Mouse (Mus musculus) liver, embryonic 12.5 days (tissue): ENCODE results near the gene Ebpl. TPM values are rescaled to one million over a fixed set of nuclear protein-coding genes. Genes with fewer than 3 reads are reported as not detected.

ENCODE experiments used
- ATAC-seq: fragments of 200-750 bp; cut with Nextera tagmentation; 2 replicates; pipeline ENCODE4 v1.8.0; 2017; ENCODE audit warnings: moderate number of reproducible peaks, mild to moderate bottlenecking, moderate library complexity
- H3K27ac ChIP-seq: fragments of 300-500 bp; sonication (generic); 2 replicates; pipeline ENCODE4 v1.5.1; 2016; ENCODE audit warnings: mild to moderate bottlenecking
- H3K27me3 ChIP-seq: fragments of 300-500 bp; sonication (generic); replicated peaks from 2 replicates; pipeline ENCODE4 v1.6.1; 2016; ENCODE audit warnings: mild to moderate bottlenecking, moderate library complexity
- H3K36me3 ChIP-seq: fragments of 300-500 bp; sonication (generic); 2 replicates; pipeline ENCODE4 v1.6.1; 2016; ENCODE audit warnings: mild to moderate bottlenecking, moderate library complexity
- H3K4me1 ChIP-seq: fragments of 300-500 bp; sonication (generic); 2 replicates; pipeline ENCODE4 v1.6.1; 2016
- H3K4me2 ChIP-seq: fragments of 300-500 bp; sonication (generic); 2 replicates; pipeline ENCODE4 v1.6.1; 2016; ENCODE audit warnings: mild to moderate bottlenecking, moderate library complexity
- H3K4me3 ChIP-seq: fragments of 300-500 bp; sonication (generic); 2 replicates; pipeline ENCODE4 v1.5.1; 2016; ENCODE audit warnings: mild to moderate bottlenecking, moderate library complexity
- H3K9ac ChIP-seq: fragments of 300-500 bp; sonication (generic); 2 replicates; pipeline ENCODE4 v1.6.1; 2016; ENCODE audit warnings: mild to moderate bottlenecking, moderate library complexity
- H3K9me3 ChIP-seq: fragments of 300-500 bp; sonication (generic); replicated peaks from 2 replicates; pipeline ENCODE4 v1.6.1; 2016; ENCODE audit warnings: mild to moderate bottlenecking, moderate library complexity
- WGBS: fragments of 180-500 bp; shearing (Covaris S2); methylation state at CpG from one replicate; pipeline ENCODE4 v1.1.7; 2016; ENCODE audit not compliant: insufficient replicate concordance; 5-methylcytosine and 5-hydroxymethylcytosine counted together
- polyA plus RNA-seq: library from polyadenylated mRNA; unstranded; fragments of >200 nt; fragmentation: Nextera tagmentation; extraction: Ambion mirVana; gene quantifications from 2 replicates; pipeline ENCODE4 v1.2.1, GENCODE M21; 2016

The Ebpl gene
- polyA plus RNA-seq = 3.9 and 4.3 TPM in 2 replicates

- 1% methylated on average over 40 of the region's 40 CpGs for WGBS
- peak within 1 kb of the TSS; percentile 69 for H3K9ac ChIP-seq
- H3K9me3 ChIP-seq = no peaks in the 10 kb centered on the region
- H3K27ac ChIP-seq = peak within 1 kb of the TSS; percentile 85
- peak within 1 kb of the TSS; percentile 66 for H3K4me3 ChIP-seq
- peak within 1 kb of the TSS; percentile 82 for H3K4me2 ChIP-seq
- H3K4me1 ChIP-seq = peaks cover 30% of the 10 kb centered on the region
- H3K36me3 ChIP-seq = peaks cover 14% of the 10 kb centered on the region
- ATAC-seq = peak; percentile 95
- H3K27me3 ChIP-seq = no peaks in the 10 kb centered on the region
Observed at GRCm38 (mm10) chr14:61360131-61360980, at the start of gene Ebpl. Gene Ebpl (minus strand): TSS chr14:61360439.

- 34% methylated on average over 2 of the region's 2 CpGs for WGBS
- H3K27ac ChIP-seq = no peak overlapping the region
Observed at GRCm38 (mm10) chr14:61410020-61410419, 49.8 kb upstream of the Ebpl start.

GRCm38 (mm10) chr14:61407055-61407454, 46.8 kb upstream of the Ebpl start:
- H3K4me1 ChIP-seq = peaks cover 28% of the 10 kb centered on the region
- peaks cover 7% of the 10 kb centered on the region for H3K36me3 ChIP-seq
- no peaks in the 10 kb centered on the region for H3K27me3 ChIP-seq
- no peak for ATAC-seq
- H3K27ac ChIP-seq = no peak overlapping the region
- H3K4me2 ChIP-seq = no peak overlapping the region
- WGBS = 76% methylated on average over 3 of the region's 3 CpGs
- no peaks in the 10 kb centered on the region for H3K9me3 ChIP-seq
- H3K9ac ChIP-seq = no peak overlapping the region
- H3K4me3 ChIP-seq = no peak overlapping the region

More at GRCm38 (mm10) chr14:61410020-61410419, 49.8 kb upstream of the Ebpl start:
- Histone ChIP-seq H3K27me3 (no peaks in the 10 kb centered on the region), H3K9ac (no peak overlapping the region), H3K4me3 (no peak overlapping the region), H3K36me3 (0 out of 2 replicates have a peak, but pooled peaks cover 2% of the 10 kb centered on the region), H3K9me3 (no peaks in the 10 kb centered on the region), H3K4me1 (peaks cover 32% of the 10 kb centered on the region), H3K4me2 (no peak overlapping the region)
- no peak for ATAC-seq

GRCm38 (mm10) chr14:61405761-61406160, 45.5 kb upstream of the Ebpl start:
- Histone ChIP-seq H3K27me3 (no peaks in the 10 kb centered on the region), H3K4me3 (no peak overlapping the region), H3K9ac (no peak overlapping the region), H3K36me3 (peaks cover 18% of the 10 kb centered on the region), H3K4me1 (peaks cover 26% of the 10 kb centered on the region), H3K4me2 (no peak overlapping the region), H3K9me3 (no peaks in the 10 kb centered on the region), H3K27ac (no peak overlapping the region)
- no peak for ATAC-seq

GRCm38 (mm10) chr14:61404941-61405340, 44.7 kb upstream of the Ebpl start:
- Histone ChIP-seq H3K4me1 (peaks cover 18% of the 10 kb centered on the region), H3K27ac (no peak overlapping the region), H3K27me3 (no peaks in the 10 kb centered on the region), H3K36me3 (peaks cover 25% of the 10 kb centered on the region), H3K4me3 (no peak overlapping the region), H3K9ac (no peak overlapping the region), H3K9me3 (no peaks in the 10 kb centered on the region), H3K4me2 (no peak overlapping the region)
- no peak for ATAC-seq
- 83% methylated on average over 3 of the region's 3 CpGs for WGBS

- Histone ChIP-seq H3K9ac (no peak overlapping the region), H3K4me3 (no peak overlapping the region), H3K4me1 (no peaks in the 10 kb centered on the region), H3K9me3 (no peaks in the 10 kb centered on the region), H3K4me2 (no peak overlapping the region), H3K27me3 (no peaks in the 10 kb centered on the region), H3K36me3 (peaks cover 41% of the 10 kb centered on the region), H3K27ac (no peak overlapping the region)
- no peak for ATAC-seq
- WGBS = 83% methylated on average over 6 of the region's 6 CpGs
Observed at GRCm38 (mm10) chr14:61394745-61395144, 34.5 kb upstream of the Ebpl start.

GRCm38 (mm10) chr14:61390586-61390985, 30.3 kb upstream of the Ebpl start:
- WGBS = 77% methylated on average over 3 of the region's 3 CpGs
- no peak overlapping the region for H3K4me2 ChIP-seq
- ATAC-seq = no peak

GRCm38 (mm10) chr14:61367290-61367689, 7.1 kb upstream of the Ebpl start:
- 85% methylated on average over 2 of the region's 2 CpGs for WGBS
- no peaks in the 10 kb centered on the region for H3K4me1 ChIP-seq
- H3K36me3 ChIP-seq = peaks cover 60% of the 10 kb centered on the region

More at GRCm38 (mm10) chr14:61390586-61390985, 30.3 kb upstream of the Ebpl start:
- Histone ChIP-seq H3K9ac (no peak overlapping the region), H3K27me3 (no peaks in the 10 kb centered on the region), H3K9me3 (no peaks in the 10 kb centered on the region), H3K4me1 (no peaks in the 10 kb centered on the region), H3K36me3 (peaks cover 51% of the 10 kb centered on the region), H3K4me3 (no peak overlapping the region), H3K27ac (no peak overlapping the region)

GRCm38 (mm10) chr14:61364656-61365055, 4.4 kb upstream of the Ebpl start:
- no peak overlapping the region for H3K9ac ChIP-seq
- H3K4me2 ChIP-seq = no peak overlapping the region
- no peaks in the 10 kb centered on the region for H3K27me3 ChIP-seq
- WGBS = 77% methylated on average over 3 of the region's 3 CpGs
- H3K9me3 ChIP-seq = no peaks in the 10 kb centered on the region
- no peak overlapping the region for H3K27ac ChIP-seq
- H3K36me3 ChIP-seq = peaks cover 34% of the 10 kb centered on the region
- ATAC-seq = no peak
- H3K4me1 ChIP-seq = peaks cover 21% of the 10 kb centered on the region
- no peak overlapping the region for H3K4me3 ChIP-seq

More at GRCm38 (mm10) chr14:61367290-61367689, 7.1 kb upstream of the Ebpl start:
- Histone ChIP-seq H3K9ac (no peak overlapping the region), H3K4me3 (no peak overlapping the region), H3K27ac (no peak overlapping the region), H3K9me3 (no peaks in the 10 kb centered on the region), H3K4me2 (no peak overlapping the region), H3K27me3 (no peaks in the 10 kb centered on the region)
- no peak for ATAC-seq

- whole genome bisulfite sequencing = 85% methylated on average over 2 of the region's 2 CpGs
- no peak overlapping the region for H3K4me3 ChIP-seq
- peaks cover 30% of the 10 kb centered on the region for H3K36me3 ChIP-seq
- H3K9me3 ChIP-seq = no peaks in the 10 kb centered on the region
- no peak overlapping the region for H3K9ac ChIP-seq
- H3K27ac ChIP-seq = no peak overlapping the region
- ATAC-seq = no peak
- H3K4me1 ChIP-seq = peaks cover 29% of the 10 kb centered on the region
- H3K4me2 ChIP-seq = no peak overlapping the region
- H3K27me3 ChIP-seq = no peaks in the 10 kb centered on the region
Observed at GRCm38 (mm10) chr14:61363734-61364133, 3.5 kb upstream of the Ebpl start.

- H3K27ac ChIP-seq = no peak overlapping the region
- WGBS = 86% methylated on average over 2 of the region's 2 CpGs
- ATAC-seq = no peak
Observed at GRCm38 (mm10) chr14:61362268-61362667, 2.0 kb upstream of the Ebpl start.

GRCm38 (mm10) chr14:61360981-61361511, 807 bp upstream of the Ebpl start:
- ATAC-seq = no peak
- Histone ChIP-seq H3K4me3 (peak overlapping the region; percentile 66), H3K4me2 (peak overlapping the region; percentile 82), H3K9ac (peak overlapping the region; percentile 69; the same call in 1 of the 2 replicates), H3K36me3 (peaks cover 15% of the 10 kb centered on the region), H3K4me1 (peaks cover 30% of the 10 kb centered on the region), H3K27ac (peak overlapping the region; percentile 85), H3K27me3 (no peaks in the 10 kb centered on the region), H3K9me3 (no peaks in the 10 kb centered on the region)
- 49% methylated on average over 3 of the region's 3 CpGs for WGBS

More at GRCm38 (mm10) chr14:61362268-61362667, 2.0 kb upstream of the Ebpl start:
- H3K4me1 ChIP-seq = peaks cover 30% of the 10 kb centered on the region
- no peak overlapping the region for H3K4me3 ChIP-seq
- H3K4me2 ChIP-seq = no peak overlapping the region
- no peak overlapping the region for H3K9ac ChIP-seq
- H3K36me3 ChIP-seq = peaks cover 25% of the 10 kb centered on the region
- H3K27me3 ChIP-seq = no peaks in the 10 kb centered on the region
- no peaks in the 10 kb centered on the region for H3K9me3 ChIP-seq
